Mouse (Mus musculus) embryonic facial prominence, embryonic 11.5 days (tissue): ENCODE measurements around the gene Gm20388. TPM values are rescaled to one million over a fixed set of nuclear protein-coding genes. Genes with fewer than 3 reads are reported as not detected.

Experiments used
- ATAC-seq: fragments of 200-750 bp; cut with Nextera tagmentation; replicated peaks from 2 replicates; pipeline ENCODE4 v1.8.0; 2017; ENCODE audit warnings: low read depth; ENCODE audit not compliant: insufficient number of reproducible peaks, low FRiP score, low TSS enrichment
- DNase-seq: peaks from one replicate; pipeline ENCODE4 v3.0.0-alpha.2; 2015; ENCODE audit warnings: low spot score
- H3K27ac ChIP-seq: fragments of 300-500 bp; sonication (generic); replicated peaks from 2 replicates; pipeline ENCODE4 v1.5.1; 2014; ENCODE audit warnings: mild to moderate bottlenecking, low read depth, low read length, control low read depth
- H3K27me3 ChIP-seq: fragments of 300-500 bp; sonication (generic); 2 replicates; pipeline ENCODE4 v1.6.1; 2014; ENCODE audit warnings: mild to moderate bottlenecking, low read length, moderate library complexity, mixed read lengths; ENCODE audit not compliant: control insufficient read depth, insufficient read depth
- H3K36me3 ChIP-seq: fragments of 300-500 bp; sonication (generic); replicated peaks from 2 replicates; pipeline ENCODE4 v1.6.1; 2014; ENCODE audit warnings: low read depth, mild to moderate bottlenecking, low read length, moderate library complexity, mixed read lengths; ENCODE audit not compliant: control insufficient read depth, insufficient read depth
- H3K4me1 ChIP-seq: fragments of 300-500 bp; sonication (generic); 2 replicates; pipeline ENCODE4 v1.6.1; 2014; ENCODE audit warnings: low read length, mixed read lengths; ENCODE audit not compliant: control insufficient read depth, insufficient read depth
- H3K4me2 ChIP-seq: fragments of 300-500 bp; sonication (generic); 2 replicates; pipeline ENCODE4 v1.6.1; 2014; ENCODE audit warnings: low read depth, mild to moderate bottlenecking, control low read depth, low read length, moderate library complexity
- H3K4me3 ChIP-seq: fragments of 300-500 bp; sonication (generic); 2 replicates; pipeline ENCODE4 v1.5.1; 2014; ENCODE audit warnings: low read depth, low read length, control low read depth
- H3K9ac ChIP-seq: fragments of 300-500 bp; sonication (generic); replicated peaks from 2 replicates; pipeline ENCODE4 v1.6.1; 2014; ENCODE audit warnings: mild to moderate bottlenecking, control low read depth, low read length
- H3K9me3 ChIP-seq: fragments of 300-500 bp; sonication (generic); replicated peaks from 2 replicates; pipeline ENCODE4 v1.6.1; 2016; ENCODE audit warnings: mild to moderate bottlenecking, low read length, inconsistent platforms, mixed read lengths; ENCODE audit not compliant: control insufficient read depth
- WGBS: fragments of 180-500 bp; shearing (Covaris S2); extraction: QIAGEN DNeasy Blood & Tissue Kit; methylation state at CpG from one replicate; pipeline ENCODE4 v1.1.7; 2014; 5-methylcytosine and 5-hydroxymethylcytosine counted together
- polyA plus RNA-seq: library from polyadenylated mRNA; unstranded; fragments of >200 nt; fragmentation: Nextera tagmentation; extraction: Ambion mirVana; gene quantifications from 2 replicates; pipeline ENCODE4 v1.2.1, GENCODE M21; 2014

Gene Gm20388
- polyA plus RNA-seq, 1 experiment from 2014 or later, result 3.1 TPM

- ATAC-seq (no peak), DNase-seq (no peak)
- H3K4me1 ChIP-seq, result no peaks in the 10 kb centered on the region
- H3K9ac ChIP-seq, result no peak overlapping the region
- H3K9me3 ChIP-seq, result no peaks in the 10 kb centered on the region
- H3K27me3 ChIP-seq, result no peaks in the 10 kb centered on the region
- WGBS, result 86% methylated on average over 10 of the region's 10 CpGs
- no peak overlapping the region for H3K4me3 ChIP-seq
- peaks cover 3% of the 10 kb centered on the region for H3K36me3 ChIP-seq
- no peak overlapping the region for H3K27ac ChIP-seq
- H3K4me2 ChIP-seq, result no peak overlapping the region
These were observed 3748.9 kb downstream of the Gm20388 start for GRCm38 (mm10) chr8:123659469-123660057.

- H3K27ac ChIP-seq, result no peak overlapping the region
- WGBS, result 88% methylated on average over 11 of the region's 11 CpGs
- ATAC-seq (no peak), DNase-seq (no peak)
- H3K36me3 ChIP-seq, result peaks cover 3% of the 10 kb centered on the region
- H3K4me1 ChIP-seq, result no peaks in the 10 kb centered on the region
- no peak overlapping the region for H3K9ac ChIP-seq
- no peak overlapping the region for H3K4me3 ChIP-seq
- H3K4me2 ChIP-seq, result no peak overlapping the region
- H3K27me3 ChIP-seq, result no peaks in the 10 kb centered on the region
- no peaks in the 10 kb centered on the region for H3K9me3 ChIP-seq
These were observed 3750.9 kb downstream of the Gm20388 start for GRCm38 (mm10) chr8:123661515-123661914.

DNA sequence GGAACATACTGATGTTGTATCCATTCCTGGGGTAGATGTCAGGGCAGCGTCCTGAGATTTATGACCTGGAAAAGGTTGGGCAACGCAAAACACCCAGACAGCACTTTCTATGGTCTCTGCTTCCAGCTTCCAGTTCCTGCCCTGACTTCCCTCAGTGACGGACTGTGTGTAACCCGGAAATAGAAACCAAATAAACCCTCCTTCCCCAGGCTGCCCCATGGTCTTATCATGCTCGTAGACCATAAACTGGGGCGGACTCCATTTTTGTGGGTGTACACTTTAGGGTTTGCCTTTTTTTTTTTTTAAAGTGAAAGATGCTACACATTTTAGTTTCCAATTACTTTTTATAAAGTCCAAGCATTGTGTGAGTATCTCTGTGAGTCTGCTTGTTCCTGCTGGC lies 3754.9 kb downstream of the Gm20388 start:
- Histone ChIP-seq H3K9ac (no peak overlapping the region), H3K4me3 (no peak overlapping the region), H3K27ac (no peak overlapping the region), H3K27me3 (no peaks in the 10 kb centered on the region), H3K4me2 (no peak overlapping the region), H3K9me3 (no peaks in the 10 kb centered on the region), H3K4me1 (no peaks in the 10 kb centered on the region; the same call in 1 of the 2 replicates), H3K36me3 (peaks cover 3% of the 10 kb centered on the region)
- no peak for DNase-seq
- no peak for ATAC-seq
- 92% methylated on average over 6 of the region's 6 CpGs for WGBS

GRCm38 (mm10) chr8:123666832-123667231 lies 3756.2 kb downstream of the Gm20388 start:
- H3K9me3 ChIP-seq, result no peaks in the 10 kb centered on the region
- no peak overlapping the region for H3K9ac ChIP-seq
- H3K27ac ChIP-seq, result no peak overlapping the region
- DNase-seq, result no peak
- H3K27me3 ChIP-seq, result no peaks in the 10 kb centered on the region
- no peak overlapping the region for H3K4me2 ChIP-seq
- 84% methylated on average over 1 of the region's 1 CpGs for WGBS
- no peak for ATAC-seq
- H3K4me3 ChIP-seq, result no peak overlapping the region
- no peaks in the 10 kb centered on the region; the same call in 1 of the 2 replicates for H3K4me1 ChIP-seq
- H3K36me3 ChIP-seq, result peaks cover 1% of the 10 kb centered on the region; the same call in 1 of the 2 replicates

DNA sequence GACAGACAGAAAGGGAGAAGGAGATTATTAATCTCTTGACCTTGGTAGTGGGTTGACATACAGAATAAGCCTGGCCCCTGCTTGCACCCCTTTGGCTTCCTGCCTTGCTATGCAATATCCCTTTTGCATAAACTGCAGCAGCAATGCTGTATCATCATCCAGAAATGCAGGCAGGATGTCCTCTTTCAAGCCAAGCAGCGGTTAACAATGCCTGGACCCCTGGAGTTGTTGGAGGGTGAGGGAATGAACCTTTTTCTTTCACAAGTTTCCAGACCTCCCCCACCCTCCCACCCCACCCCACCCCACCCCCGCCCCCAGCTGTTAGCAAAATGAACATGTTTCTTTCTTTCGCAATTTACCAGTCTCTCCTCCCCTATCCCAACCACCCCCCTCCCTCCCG lies 3758.0 kb downstream of the Gm20388 start:
- Histone ChIP-seq H3K9ac (no peak overlapping the region), H3K9me3 (no peaks in the 10 kb centered on the region)

GRCm38 (mm10) chr8:123670766-123671165 lies 3760.1 kb downstream of the Gm20388 start:
- ATAC-seq (no peak), DNase-seq (no peak)
- Histone ChIP-seq H3K27me3 (no peaks in the 10 kb centered on the region), H3K9me3 (no peaks in the 10 kb centered on the region), H3K4me2 (no peak overlapping the region), H3K9ac (no peak overlapping the region), H3K4me3 (no peak overlapping the region), H3K27ac (no peak overlapping the region), H3K36me3 (no peaks in the 10 kb centered on the region), H3K4me1 (no peaks in the 10 kb centered on the region; the same call in 1 of the 2 replicates)
- WGBS, result 61% methylated on average over 7 of the region's 7 CpGs

More for the DNA sequence above, 3758.0 kb downstream of the Gm20388 start:
- no peaks in the 10 kb centered on the region; the same call in 1 of the 2 replicates for H3K4me1 ChIP-seq
- H3K27me3 ChIP-seq, result no peaks in the 10 kb centered on the region
- DNase-seq (no peak), ATAC-seq (no peak)
- no peak overlapping the region for H3K27ac ChIP-seq
- H3K4me3 ChIP-seq, result no peak overlapping the region
- no peak overlapping the region for H3K4me2 ChIP-seq
- WGBS, result 55% methylated on average over 4 of the region's 4 CpGs
- no peaks in the 10 kb centered on the region for H3K36me3 ChIP-seq

DNA sequence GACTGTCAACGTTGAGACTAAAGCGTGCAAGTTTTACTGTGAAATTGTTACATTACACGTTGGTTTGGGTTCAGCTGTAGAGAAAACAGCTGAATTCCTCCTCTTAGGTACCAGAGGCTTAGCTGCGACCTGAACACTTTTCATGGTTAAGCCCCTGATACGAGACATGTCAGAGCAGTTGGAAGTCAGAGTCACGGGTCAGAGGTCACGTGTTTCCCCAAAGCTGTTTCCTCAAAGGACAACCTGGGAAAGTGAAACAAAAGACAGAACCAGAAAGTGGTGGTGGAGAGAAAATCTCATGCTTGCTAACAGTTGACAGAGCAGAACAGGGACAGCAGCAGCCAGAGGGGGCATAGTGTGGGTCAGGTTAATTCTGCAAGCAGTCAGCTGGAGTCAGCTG lies 3760.8 kb downstream of the Gm20388 start:
- 49% methylated on average over 7 of the region's 7 CpGs for WGBS

GRCm38 (mm10) chr8:123672648-123673047 lies 3762.0 kb downstream of the Gm20388 start:
- Histone ChIP-seq H3K27me3 (no peaks in the 10 kb centered on the region), H3K4me2 (no peak overlapping the region), H3K4me3 (no peak overlapping the region), H3K36me3 (no peaks in the 10 kb centered on the region), H3K9me3 (no peaks in the 10 kb centered on the region), H3K9ac (no peak overlapping the region), H3K27ac (no peak overlapping the region), H3K4me1 (no peaks in the 10 kb centered on the region; the same call in 1 of the 2 replicates)
- ATAC-seq (no peak), DNase-seq (no peak)
- 55% methylated on average over 6 of the region's 6 CpGs for WGBS

More for the DNA sequence above, 3760.8 kb downstream of the Gm20388 start:
- Histone ChIP-seq H3K27ac (no peak overlapping the region), H3K4me3 (no peak overlapping the region), H3K36me3 (no peaks in the 10 kb centered on the region), H3K9me3 (no peaks in the 10 kb centered on the region), H3K9ac (no peak overlapping the region), H3K27me3 (no peaks in the 10 kb centered on the region), H3K4me1 (no peaks in the 10 kb centered on the region; the same call in 1 of the 2 replicates), H3K4me2 (no peak overlapping the region)
- ATAC-seq (no peak), DNase-seq (no peak)
